Mouse (Mus musculus): ENCODE data around the gene Tmem115.

DNA sequence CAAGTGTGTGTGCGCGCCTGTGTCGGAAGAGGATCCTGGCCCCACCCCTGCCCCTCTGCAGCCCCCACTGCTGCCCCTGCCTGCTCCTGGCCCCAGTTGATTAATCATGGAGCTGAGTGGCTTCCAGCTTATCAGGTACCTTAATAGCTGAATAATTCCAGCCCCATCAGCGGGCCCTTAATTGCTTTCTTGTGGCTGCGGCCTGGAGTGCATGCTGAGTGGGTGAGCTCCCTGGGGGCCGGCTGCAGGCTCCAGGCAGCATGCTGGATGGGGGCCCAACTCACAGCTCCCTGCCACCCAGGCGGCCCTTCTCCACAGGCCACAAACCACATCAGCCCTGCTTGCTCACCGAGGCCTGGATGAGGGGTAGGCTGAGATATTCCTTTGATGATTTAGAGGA lies 22.3 kb upstream of the Tmem115 start:
- no peak for TF ChIP-seq POLR2A (IDR thresholded peaks at IDR 0.05; ENCODE audit: insufficient read length, low read depth)
- TF ChIP-seq MAX (IDR thresholded peaks at IDR 0.05; ENCODE audit: low read depth), result no peak
- TF ChIP-seq MYOD1 (IDR thresholded peaks at IDR 0.05; ENCODE audit: control insufficient read depth in 1 of 3, insufficient read length in 2 of 3, low read depth in 2 of 3), result no peak
- no peak for TF ChIP-seq USF1 (IDR thresholded peaks at IDR 0.05; ENCODE audit: low read depth)
- TF ChIP-seq E2F4 (IDR thresholded peaks at IDR 0.05; ENCODE audit: insufficient read depth), result no peak
- TF ChIP-seq POLR2AphosphoS2 (IDR thresholded peaks at IDR 0.05; ENCODE audit: insufficient read length, low read depth), result no peak
- no peak for TF ChIP-seq CEBPB (IDR thresholded peaks at IDR 0.05; ENCODE audit: insufficient read depth, poor library complexity, severe bottlenecking)
- TF ChIP-seq TCF12 (IDR thresholded peaks at IDR 0.05; ENCODE audit: insufficient read depth, poor library complexity, severe bottlenecking), result no peak
- TF ChIP-seq TCF3 (IDR thresholded peaks at IDR 0.05; ENCODE audit: insufficient read length, low read depth), result no peak
